Comparison of ENCODE assay signal across 10 mouse cellular contexts in genomic region chr16:22341236-22341671, GRCm38 (mm10).
DNase-seq lines count a peak whose midpoint lies in the region; ATAC-seq and TF ChIP-seq lines count a peak whose summit lies in the region.
"Had no signal": no experiment of that assay in that cellular context is flagged by ENCODE, and none has a peak within 500 bp of the region (broad histone marks: within the 10 kb centered on the region; RNA-seq: fewer than 3 reads in every experiment).

No protein-coding gene starts in this region.

- H3K36me3 ChIP-seq in forebrain, postnatal 0 days (ENCODE audit: insufficient read depth) = no peaks in the 10 kb centered on the region
- H3K36me3 ChIP-seq in forebrain, embryonic 15.5 days = no peaks in the 10 kb centered on the region
- no peaks in the 10 kb centered on the region for H3K36me3 ChIP-seq in thymus, adult 2 months (ENCODE audit: control insufficient read depth, insufficient read depth, low read length)

- WGBS in forebrain, postnatal 0 days = 37% methylated on average over 4 of the region's 4 CpGs
- WGBS in forebrain, embryonic 15.5 days = 48% methylated on average over 4 of the region's 4 CpGs
- 91% methylated on average over 4 of the region's 4 CpGs for WGBS in thymus, adult 2 months

- H3K4me1 ChIP-seq in forebrain, postnatal 0 days (ENCODE audit: insufficient read depth) = no peaks in the 10 kb centered on the region
- H3K4me1 ChIP-seq in forebrain, embryonic 15.5 days = 0 out of 2 replicates have a peak, but pooled peaks cover 4% of the 10 kb centered on the region
- no peaks in the 10 kb centered on the region for H3K4me1 ChIP-seq in thymus, adult 2 months (replicated peaks; ENCODE audit: control insufficient read depth, insufficient read depth, low read length)

- H3K9me3 ChIP-seq in forebrain, postnatal 0 days (ENCODE audit: low read length) = no peaks in the 10 kb centered on the region
- H3K9me3 ChIP-seq in forebrain, embryonic 15.5 days = no peaks in the 10 kb centered on the region

- peaks cover 4% of the 10 kb centered on the region; the same call in 1 of the 2 replicates for H3K27me3 ChIP-seq in forebrain, postnatal 0 days (ENCODE audit: insufficient read depth, low read length)
- H3K27me3 ChIP-seq in forebrain, embryonic 15.5 days = no peaks in the 10 kb centered on the region
- H3K27me3 ChIP-seq in thymus, adult 2 months (ENCODE audit: control insufficient read depth, insufficient read depth, low read length) = no peaks in the 10 kb centered on the region

- H3K27ac ChIP-seq in forebrain, postnatal 0 days (ENCODE audit: low read depth, low read length) = no peak overlapping the region
- no peak overlapping the region for H3K27ac ChIP-seq in forebrain, embryonic 15.5 days (replicated peaks)
- H3K27ac ChIP-seq in thymus, adult 2 months (ENCODE audit: control insufficient read depth, insufficient read depth, low read length) = no peak overlapping the region

- H3K4me2 ChIP-seq in forebrain, postnatal 0 days (ENCODE audit: low read depth) = no peak overlapping the region
- H3K4me2 ChIP-seq in forebrain, embryonic 15.5 days (replicated peaks) = no peak overlapping the region
- H3K4me2 ChIP-seq: liver, embryonic 11.5 days had no signal

- H3K9ac ChIP-seq in forebrain, postnatal 0 days = no peak overlapping the region
- H3K9ac ChIP-seq in forebrain, embryonic 15.5 days (replicated peaks) = no peak overlapping the region

- TF ChIP-seq CTCF in forebrain, postnatal 0 days (IDR thresholded peaks at IDR 0.05; ENCODE audit: low read depth) = no peak
- TF ChIP-seq CTCF in thymus, adult 2 months (IDR thresholded peaks at IDR 0.05; ENCODE audit: borderline replicate concordance, control insufficient read depth, extremely low read depth, insufficient read depth, low read length, poor library complexity) = no peak

- peak; percentile 32; the same call in 1 of the 2 replicates for ATAC-seq in forebrain, postnatal 0 days
- ATAC-seq in forebrain, embryonic 15.5 days (replicated peaks) = no peak
- ATAC-seq: inflammation-experienced regulatory T-cells, adult 6 months had no signal

- peak; percentile 35 for DNase-seq in forebrain, postnatal 0 days
- peak; percentile 21 for DNase-seq in ovary, postnatal 14 days (ENCODE audit: low spot score)
- DNase-seq in ovary, adult 18-20 months (ENCODE audit: low spot score) = no peak
- DNase-seq in gonadal fat pad, adult 2 months (ENCODE audit: low read depth) = peak; percentile 33
- peak; percentile 37 to 59 for DNase-seq in lung, postnatal 4 days
- no peak for DNase-seq in thymus, adult 2 months
- DNase-seq in frontal cortex, postnatal 36 days (ENCODE audit: low spot score in 2 of 2) = no peak

- no peak overlapping the region for H3K4me3 ChIP-seq in forebrain, postnatal 0 days (ENCODE audit: low read depth, low read length)
- no peak overlapping the region for H3K4me3 ChIP-seq in forebrain, embryonic 15.5 days
- no peak overlapping the region for H3K4me3 ChIP-seq in thymus, adult 2 months (ENCODE audit: control insufficient read depth, insufficient read depth, low read length)

- no peak for TF ChIP-seq POLR2A in thymus, adult 2 months (IDR thresholded peaks at IDR 0.05; ENCODE audit: control insufficient read depth, extremely low read depth, insufficient read depth, low read length, poor library complexity)

Comparison
In these comparisons a context has a peak if more than half of its experiments do, and no peak if none do; other contexts are left out.
1. DNase-seq: peak in forebrain, postnatal 0 days (single experiment), ovary, postnatal 14 days (single experiment), gonadal fat pad, adult 2 months (single experiment) and lung, postnatal 4 days (2 of 2); none in ovary, adult 18-20 months (single experiment), thymus, adult 2 months (single experiment) and frontal cortex, postnatal 36 days (0 of 2).